Mouse (Mus musculus): ENCODE results near the gene Tmem203. TPM values are rescaled to one million over a fixed set of nuclear protein-coding genes. Genes with fewer than 3 reads are reported as not detected.
"Not testable (repeated sequence)": the region's sequence is repeated elsewhere in the genome, so short reads cannot be mapped to it uniquely, and the experiment has no call there.

Gene Tmem203
- polyA plus RNA-seq, 1 experiment from 2014 or later = 20.2 TPM

- whole genome bisulfite sequencing = 82% methylated on average over 5 of the region's 5 CpGs
- not testable (repeated sequence) for H3K27ac ChIP-seq (replicated peaks); DNase-seq (ENCODE audit: low spot score); H3K27me3 ChIP-seq (ENCODE audit: low read depth, poor library complexity, severe bottlenecking); H3K9me3 ChIP-seq (replicated peaks); H3K4me3 ChIP-seq
- Histone ChIP-seq H3K36me3 (peaks cover 14% of the 10 kb centered on the region), H3K4me1 (peaks cover 24% of the 10 kb centered on the region)
These were observed 2.0 kb downstream of the Tmem203 start for GRCm38 (mm10) chr2:25257250-25257649.

- H3K36me3 ChIP-seq = no peaks in the 10 kb centered on the region
- no peak overlapping the region for H3K4me3 ChIP-seq
- 56% methylated on average over 2 of the region's 2 CpGs for WGBS
- H3K27ac ChIP-seq (replicated peaks) = no peak overlapping the region
- H3K27me3 ChIP-seq (ENCODE audit: low read depth, poor library complexity, severe bottlenecking) = peaks cover 11% of the 10 kb centered on the region
- peaks cover 39% of the 10 kb centered on the region for H3K4me1 ChIP-seq
- H3K9me3 ChIP-seq (replicated peaks) = no peaks in the 10 kb centered on the region
- DNase-seq (ENCODE audit: low spot score) = no peak
These were observed 3.6 kb downstream of the Tmem203 start for GRCm38 (mm10) chr2:25258887-25259286.

- DNase-seq (ENCODE audit: low spot score) = no peak
- Histone ChIP-seq H3K27ac (replicated peaks) (peak overlapping the region; percentile 72), H3K4me1 (peaks cover 46% of the 10 kb centered on the region), H3K9me3 (replicated peaks) (no peaks in the 10 kb centered on the region), H3K4me3 (peak overlapping the region; percentile 79), H3K36me3 (no peaks in the 10 kb centered on the region), H3K27me3 (ENCODE audit: low read depth, poor library complexity, severe bottlenecking) (peaks cover 25% of the 10 kb centered on the region)
- 48% methylated on average over 12 of the region's 12 CpGs for WGBS
These were observed 6.6 kb downstream of the Tmem203 start for GRCm38 (mm10) chr2:25261870-25262269.

- H3K4me3 ChIP-seq = peak within 1 kb of the TSS; percentile 79
- peaks cover 25% of the 10 kb centered on the region for H3K27me3 ChIP-seq (ENCODE audit: low read depth, poor library complexity, severe bottlenecking)
- no peaks in the 10 kb centered on the region for H3K9me3 ChIP-seq (replicated peaks)
- WGBS = under 1% methylated on average over 39 of the region's 39 CpGs
- H3K4me1 ChIP-seq = peaks cover 51% of the 10 kb centered on the region
- H3K36me3 ChIP-seq = no peaks in the 10 kb centered on the region
- peak within 1 kb of the TSS; percentile 73 for H3K27ac ChIP-seq (replicated peaks)
- peak; percentile 91 for DNase-seq (ENCODE audit: low spot score)
These were observed 7.1 kb downstream of the Tmem203 start, which contains the start of gene Tprn for GRCm38 (mm10) chr2:25262291-25262767. Gene Tprn, plus strand, starts transcription at chr2:25262618.

- H3K27ac ChIP-seq (replicated peaks) = peak overlapping the region; percentile 73
- H3K9me3 ChIP-seq (replicated peaks) = no peaks in the 10 kb centered on the region
- H3K27me3 ChIP-seq (ENCODE audit: low read depth, poor library complexity, severe bottlenecking) = peaks cover 25% of the 10 kb centered on the region
- H3K4me3 ChIP-seq = peak overlapping the region; percentile 79
- WGBS = under 1% methylated on average over 80 of the region's 82 CpGs
- peaks cover 4% of the 10 kb centered on the region; the same call in 1 of the 2 replicates for H3K36me3 ChIP-seq
- H3K4me1 ChIP-seq = peaks cover 52% of the 10 kb centered on the region
- DNase-seq (ENCODE audit: low spot score) = no peak
These were observed 7.8 kb downstream of the Tmem203 start for GRCm38 (mm10) chr2:25262795-25263622.

GRCm38 (mm10) chr2:25263623-25264285 lies 8.5 kb downstream of the Tmem203 start:
- Histone ChIP-seq H3K4me3 (peak overlapping the region; percentile 79), H3K27me3 (ENCODE audit: low read depth, poor library complexity, severe bottlenecking) (peaks cover 25% of the 10 kb centered on the region), H3K9me3 (replicated peaks) (no peaks in the 10 kb centered on the region), H3K27ac (replicated peaks) (no peak overlapping the region), H3K4me1 (peaks cover 52% of the 10 kb centered on the region), H3K36me3 (peaks cover 11% of the 10 kb centered on the region)
- no peak for DNase-seq (ENCODE audit: low spot score)
- 21% methylated on average over 12 of the region's 12 CpGs for WGBS

- Histone ChIP-seq H3K27me3 (ENCODE audit: low read depth, poor library complexity, severe bottlenecking) (peaks cover 25% of the 10 kb centered on the region), H3K4me3 (peak overlapping the region; percentile 79), H3K4me1 (peaks cover 52% of the 10 kb centered on the region), H3K36me3 (peaks cover 17% of the 10 kb centered on the region), H3K27ac (replicated peaks) (no peak overlapping the region), H3K9me3 (replicated peaks) (no peaks in the 10 kb centered on the region)
- 81% methylated on average over 5 of the region's 5 CpGs for WGBS
- DNase-seq (ENCODE audit: low spot score) = no peak
These were observed 9.0 kb downstream of the Tmem203 start for GRCm38 (mm10) chr2:25264286-25264660.

- Histone ChIP-seq H3K4me1 (peaks cover 52% of the 10 kb centered on the region), H3K9me3 (replicated peaks) (no peaks in the 10 kb centered on the region), H3K27me3 (ENCODE audit: low read depth, poor library complexity, severe bottlenecking) (peaks cover 25% of the 10 kb centered on the region), H3K36me3 (peaks cover 22% of the 10 kb centered on the region), H3K4me3 (peak overlapping the region; percentile 16; the same call in 1 of the 2 replicates), H3K27ac (replicated peaks) (no peak overlapping the region)
- DNase-seq (ENCODE audit: low spot score) = no peak
- 80% methylated on average over 3 of the region's 3 CpGs for WGBS
These were observed 9.6 kb downstream of the Tmem203 start for GRCm38 (mm10) chr2:25264851-25265250.

- H3K36me3 ChIP-seq = peaks cover 35% of the 10 kb centered on the region
- H3K27ac ChIP-seq (replicated peaks) = no peak overlapping the region
- peaks cover 58% of the 10 kb centered on the region for H3K4me1 ChIP-seq
- 76% methylated on average over 6 of the region's 6 CpGs for WGBS
- peak overlapping the region; percentile 14; the same call in 1 of the 2 replicates for H3K4me3 ChIP-seq
- no peak for DNase-seq (ENCODE audit: low spot score)
- H3K9me3 ChIP-seq (replicated peaks) = no peaks in the 10 kb centered on the region
- peaks cover 25% of the 10 kb centered on the region for H3K27me3 ChIP-seq (ENCODE audit: low read depth, poor library complexity, severe bottlenecking)
These were observed 10.8 kb downstream of the Tmem203 start for GRCm38 (mm10) chr2:25265897-25266656.

GRCm38 (mm10) chr2:25266720-25267119 lies 11.5 kb downstream of the Tmem203 start:
- no peak for DNase-seq (ENCODE audit: low spot score)
- peaks cover 63% of the 10 kb centered on the region for H3K4me1 ChIP-seq
- peaks cover 36% of the 10 kb centered on the region for H3K36me3 ChIP-seq
- H3K27ac ChIP-seq (replicated peaks) = no peak overlapping the region
- H3K27me3 ChIP-seq (ENCODE audit: low read depth, poor library complexity, severe bottlenecking) = peaks cover 25% of the 10 kb centered on the region
- H3K4me3 ChIP-seq = peak overlapping the region; percentile 14; the same call in 1 of the 2 replicates
- 71% methylated on average over 2 of the region's 2 CpGs for WGBS
- no peaks in the 10 kb centered on the region for H3K9me3 ChIP-seq (replicated peaks)

GRCm38 (mm10) chr2:25267241-25267640 lies 12.0 kb downstream of the Tmem203 start:
- no peak overlapping the region for H3K4me3 ChIP-seq
- peaks cover 36% of the 10 kb centered on the region for H3K36me3 ChIP-seq
- peaks cover 25% of the 10 kb centered on the region for H3K27me3 ChIP-seq (ENCODE audit: low read depth, poor library complexity, severe bottlenecking)
- DNase-seq (ENCODE audit: low spot score) = no peak
- peaks cover 59% of the 10 kb centered on the region for H3K4me1 ChIP-seq
- no peaks in the 10 kb centered on the region for H3K9me3 ChIP-seq (replicated peaks)
- H3K27ac ChIP-seq (replicated peaks) = no peak overlapping the region

- no peak for DNase-seq (ENCODE audit: low spot score)
- 75% methylated on average over 4 of the region's 4 CpGs for WGBS
- Histone ChIP-seq H3K4me3 (no peak overlapping the region), H3K36me3 (peaks cover 36% of the 10 kb centered on the region), H3K4me1 (peaks cover 58% of the 10 kb centered on the region), H3K27ac (replicated peaks) (no peak overlapping the region), H3K27me3 (ENCODE audit: low read depth, poor library complexity, severe bottlenecking) (peaks cover 24% of the 10 kb centered on the region), H3K9me3 (replicated peaks) (no peaks in the 10 kb centered on the region)
These were observed 12.6 kb downstream of the Tmem203 start for GRCm38 (mm10) chr2:25267746-25268309.

All from midbrain, embryonic 10.5 days (tissue).